42 mouse cellular contexts compared by ENCODE assay signal in genomic region chr4:60840889-60841288, GRCm38 (mm10). TPM values are rescaled to one million over a fixed set of nuclear protein-coding genes. Genes with fewer than 3 reads are reported as not detected.
"Had no signal": no experiment of that assay in that cellular context is flagged by ENCODE, and none has a peak within 500 bp of the region (broad histone marks: within the 10 kb centered on the region; RNA-seq: fewer than 3 reads in every experiment).

No protein-coding gene starts in this region.

RNA-seq across cellular contexts. Expression of gene Mup22, which starts 19.6 kb away (rescaled TPM):
- total RNA-seq: heart, postnatal 10 days; heart, postnatal 14 days; heart, postnatal 25 days; heart, postnatal 36 days; heart, postnatal 4 days; hematopoietic stem cell, adult 5-6 weeks; hindbrain, postnatal 0 days; layer of hippocampus, adult 18-20 months; layer of hippocampus, adult 2 months; layer of hippocampus, adult 8-10 months; layer of hippocampus, postnatal 10 days; layer of hippocampus, postnatal 14 days; layer of hippocampus, postnatal 25 days; layer of hippocampus, postnatal 36 days; left cerebral cortex, adult 18-20 months; left cerebral cortex, adult 2 months had no signal
- polyA plus RNA-seq: heart, embryonic 10.5 days; heart, embryonic 11.5 days; heart, embryonic 12.5 days; heart, embryonic 13.5 days; heart, embryonic 14.5 days; heart, embryonic 15.5 days; heart, embryonic 16.5 days; heart, postnatal 0 days; hindbrain, embryonic 10.5 days; hindbrain, embryonic 11.5 days; hindbrain, embryonic 12.5 days; hindbrain, embryonic 13.5 days; hindbrain, embryonic 14.5 days; hindbrain, embryonic 15.5 days; hindbrain, embryonic 16.5 days; hindbrain, postnatal 0 days; inflammation-experienced regulatory T-cells, adult 6 months; intestine, embryonic 14.5 days; intestine, embryonic 15.5 days; intestine, embryonic 16.5 days; intestine, postnatal 0 days; kidney, adult 2 months; kidney, embryonic 14.5 days; kidney, embryonic 15.5 days; kidney, embryonic 16.5 days; kidney, postnatal 0 days; large intestine, adult 2 months had no signal
